Mouse (Mus musculus): ENCODE measurements around the gene Clybl.

- TF ChIP-seq POLR2A (IDR thresholded peaks at IDR 0.05; ENCODE audit: extremely low read depth, insufficient read depth, low read length) (no peak), CTCF (IDR thresholded peaks at IDR 0.05; ENCODE audit: extremely low read depth, insufficient read depth, low read length) (no peak)
These were observed 48.5 kb downstream of the Clybl start for GRCm38 (mm10) chr14:122229988-122230387.

Data from cortical plate, adult 2 months (tissue).